Mouse (Mus musculus) lung, postnatal 0 days (tissue): ENCODE results near the gene Gm49342. TPM values are rescaled to one million over a fixed set of nuclear protein-coding genes. Genes with fewer than 3 reads are reported as not detected.
"Not testable (repeated sequence)": the region's sequence is repeated elsewhere in the genome, so short reads cannot be mapped to it uniquely, and the experiment has no call there.

Source experiments
- ATAC-seq: fragments of 200-750 bp; cut with Nextera tagmentation; 2 replicates; pipeline ENCODE4 v1.8.0; 2017; ENCODE audit warnings: moderate library complexity
- DNase-seq: peaks from one replicate; pipeline ENCODE4 v3.0.0-alpha.2; 2016; ENCODE audit warnings: low spot score
- H3K27ac ChIP-seq: fragments of 300-500 bp; sonication (generic); 2 replicates; pipeline ENCODE4 v1.5.1; 2014; ENCODE audit warnings: antibody characterized with exemption, mild to moderate bottlenecking, low read length, mixed read lengths
- H3K27me3 ChIP-seq: fragments of 300-500 bp; sonication (generic); replicated peaks from 2 replicates; pipeline ENCODE4 v1.6.1; 2014; ENCODE audit warnings: low read length, mixed read lengths; ENCODE audit not compliant: insufficient read depth
- H3K36me3 ChIP-seq: fragments of 300-500 bp; sonication (generic); 2 replicates; pipeline ENCODE4 v1.6.1; 2014; ENCODE audit warnings: low read length, mixed read lengths; ENCODE audit not compliant: insufficient read depth
- H3K4me1 ChIP-seq: fragments of 300-500 bp; sonication (generic); 2 replicates; pipeline ENCODE4 v1.6.1; 2014; ENCODE audit warnings: antibody characterized with exemption, low read depth, low read length, mixed read lengths; ENCODE audit not compliant: insufficient read depth
- H3K4me2 ChIP-seq: fragments of 300-500 bp; sonication (generic); replicated peaks from 2 replicates; pipeline ENCODE4 v1.6.1; 2014; ENCODE audit warnings: low read depth, mild to moderate bottlenecking, low read length, moderate library complexity, mixed read lengths
- H3K4me3 ChIP-seq: fragments of 300-500 bp; sonication (generic); 2 replicates; pipeline ENCODE4 v1.5.1; 2014; ENCODE audit warnings: low read depth, low read length
- H3K9ac ChIP-seq: fragments of 300-500 bp; sonication (generic); replicated peaks from 2 replicates; pipeline ENCODE4 v1.6.1; 2014; ENCODE audit warnings: low read depth, mild to moderate bottlenecking
- H3K9me3 ChIP-seq: fragments of 300-500 bp; sonication (generic); 2 replicates; pipeline ENCODE4 v1.6.1; 2016; ENCODE audit warnings: low read length, mixed read lengths
- CTCF ChIP-seq: IDR thresholded peaks from 2 replicates; pipeline ENCODE4 v1.5.1; 2016; ENCODE audit warnings: antibody characterized with exemption, mild to moderate bottlenecking
- EP300 ChIP-seq: IDR thresholded peaks from 2 replicates; pipeline ENCODE4 v1.6.1; 2016; ENCODE audit warnings: antibody characterized with exemption, mild to moderate bottlenecking, control low read depth
- WGBS: fragments of 180-500 bp; shearing (Covaris S2); extraction: QIAGEN DNeasy Blood & Tissue Kit; methylation state at CpG from one replicate; pipeline ENCODE4 v1.1.7; 2014; 5-methylcytosine and 5-hydroxymethylcytosine counted together
- polyA plus RNA-seq: library from polyadenylated mRNA; unstranded; fragments of >200 nt; fragmentation: Nextera tagmentation; extraction: Ambion mirVana; gene quantifications from 2 replicates; pipeline ENCODE4 v1.2.1, GENCODE M21; 2015

Gm49342 gene
- polyA plus RNA-seq, 1 experiment from 2014 or later, result not detected

DNA sequence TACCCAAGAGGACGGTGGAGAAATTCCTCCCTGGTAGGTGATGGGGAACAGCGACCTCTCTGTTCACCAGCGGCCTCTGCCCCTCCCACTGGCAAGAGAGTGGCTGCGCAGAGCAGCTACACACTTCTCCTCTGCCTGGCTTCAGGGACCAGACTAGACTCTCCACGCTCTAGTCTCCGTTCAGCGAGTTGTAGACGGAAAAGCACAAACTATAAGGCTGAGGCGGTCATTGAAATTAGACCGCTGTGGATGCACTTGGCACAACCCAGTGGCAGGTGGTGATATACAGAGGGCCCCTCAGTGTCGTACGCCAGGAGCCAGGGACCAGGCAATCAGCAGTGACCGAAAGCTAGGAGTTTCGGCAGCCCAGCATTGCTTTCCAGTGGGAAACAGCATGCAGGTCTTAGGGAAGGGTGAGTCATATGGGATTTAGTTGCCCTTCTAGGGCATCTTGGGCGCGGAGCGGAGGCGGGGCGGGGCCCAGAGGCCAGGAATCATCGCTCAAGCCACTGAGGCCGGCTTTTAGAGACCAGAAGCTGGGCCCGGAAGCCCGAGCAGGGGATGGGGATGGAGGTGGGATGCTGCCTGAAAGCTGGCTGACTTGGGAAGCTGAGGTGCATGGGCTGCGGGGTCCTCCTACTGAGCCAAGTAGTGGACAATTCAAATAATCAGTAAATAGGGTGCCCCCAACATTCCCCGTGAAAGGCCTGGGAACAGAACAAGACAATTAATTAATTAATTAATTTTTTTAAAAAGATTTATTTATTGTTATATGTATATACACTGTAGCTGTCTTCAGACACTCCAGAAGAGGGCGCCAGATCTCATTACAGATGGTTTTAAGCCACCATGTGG, 40.1 kb upstream of the Gm49342 start:
- H3K36me3 ChIP-seq, result no peaks in the 10 kb centered on the region

DNA sequence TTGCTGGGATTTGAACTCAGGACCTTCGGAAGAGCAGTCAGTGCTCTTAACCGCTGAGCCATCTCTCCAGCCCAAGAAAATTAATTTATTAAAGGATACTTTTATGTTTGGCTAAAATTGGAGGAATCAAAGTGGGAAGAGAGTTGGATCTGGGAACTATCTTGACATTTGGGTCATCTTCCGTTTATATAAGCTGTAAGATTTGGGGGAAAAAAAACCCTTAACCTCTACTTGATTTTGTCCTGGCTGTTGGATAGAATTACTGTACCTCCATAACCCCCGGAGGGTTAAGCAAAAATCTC, 39.5 kb upstream of the Gm49342 start:
- Histone ChIP-seq H3K9me3 (no peaks in the 10 kb centered on the region), H3K4me2 (no peak overlapping the region)
- 87% methylated on average over 4 of the region's 4 CpGs for WGBS

More for the DNA sequence above, 40.1 kb upstream of the Gm49342 start:
- H3K4me3 ChIP-seq, result peak overlapping the region; percentile 24; the same call in 1 of the 2 replicates
- no peaks in the 10 kb centered on the region for H3K27me3 ChIP-seq
- 0 out of 2 replicates have a peak, but pooled peaks cover 5% of the 10 kb centered on the region for H3K4me1 ChIP-seq
- H3K4me2 ChIP-seq, result peak overlapping the region; percentile 57
- no peak overlapping the region for H3K27ac ChIP-seq
- H3K9me3 ChIP-seq, result no peaks in the 10 kb centered on the region
- ATAC-seq (peak; percentile 82), DNase-seq (peak; percentile 70)
- WGBS, result 7% methylated on average over 26 of the region's 26 CpGs
- TF ChIP-seq CTCF, result peak; percentile 74
- no peak for TF ChIP-seq EP300
- 0 out of 2 replicates have a peak overlapping the region, but pooled peaks have one; percentile 29 for H3K9ac ChIP-seq

DNA sequence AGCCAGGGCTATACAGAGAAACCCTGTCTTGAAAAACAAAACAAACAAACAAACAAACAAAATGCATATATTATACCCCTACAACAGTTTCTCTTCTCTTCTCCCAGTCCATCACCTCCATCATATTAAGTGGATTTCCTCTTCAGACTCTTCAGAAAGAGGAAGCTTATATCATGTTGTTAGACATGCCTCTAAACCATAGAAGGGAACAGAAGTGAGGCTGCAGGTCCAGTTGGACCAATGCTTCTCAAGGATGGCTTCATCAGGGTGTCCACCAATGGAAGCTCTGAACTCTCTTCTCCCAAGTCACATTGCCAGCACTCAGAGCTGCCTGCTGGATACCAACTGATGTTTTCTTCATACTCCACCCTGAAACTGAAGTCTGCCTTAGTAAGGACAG, 39.0 kb upstream of the Gm49342 start:
- H3K36me3 ChIP-seq, H3K4me1 ChIP-seq, H3K9me3 ChIP-seq, DNase-seq, H3K9ac ChIP-seq, H3K4me3 ChIP-seq, H3K27me3 ChIP-seq, ATAC-seq, H3K27ac ChIP-seq, H3K4me2 ChIP-seq: not testable (repeated sequence)

More for the DNA sequence above, 39.5 kb upstream of the Gm49342 start:
- H3K4me3 ChIP-seq, result no peak overlapping the region
- H3K27me3 ChIP-seq, result no peaks in the 10 kb centered on the region
- H3K9ac ChIP-seq, result no peak overlapping the region
- no peak for TF ChIP-seq CTCF
- no peak for TF ChIP-seq EP300
- H3K4me1 ChIP-seq, result 0 out of 2 replicates have a peak, but pooled peaks cover 5% of the 10 kb centered on the region
- DNase-seq (no peak), ATAC-seq (no peak)
- no peak overlapping the region for H3K27ac ChIP-seq
- no peaks in the 10 kb centered on the region for H3K36me3 ChIP-seq

DNA sequence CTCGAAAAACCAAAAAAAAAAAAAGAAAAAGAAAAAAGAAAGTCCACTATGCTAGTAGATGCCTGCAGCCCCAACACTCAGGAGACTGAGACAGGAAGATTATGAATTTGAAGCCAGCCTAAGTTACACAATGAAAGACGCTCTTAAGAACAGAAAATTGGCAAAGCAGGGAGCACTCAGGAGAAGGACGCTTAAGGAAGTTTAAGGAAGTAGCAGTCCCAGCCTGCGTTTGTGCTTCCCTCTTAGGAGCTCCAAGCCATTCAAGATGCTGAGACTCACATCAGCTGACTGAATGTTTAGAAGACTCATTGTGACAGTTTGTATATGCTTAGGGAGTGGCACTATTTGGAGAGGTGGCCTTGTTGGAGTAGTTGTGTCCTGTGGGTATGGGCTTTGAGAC, 36.2 kb upstream of the Gm49342 start:
- no peak overlapping the region for H3K4me3 ChIP-seq
- ATAC-seq (peak; percentile 64), DNase-seq (peak; percentile 61)
- H3K9ac ChIP-seq, result no peak overlapping the region
- no peaks in the 10 kb centered on the region for H3K27me3 ChIP-seq
- H3K4me2 ChIP-seq, result no peak overlapping the region
- H3K4me1 ChIP-seq, result 0 out of 2 replicates have a peak, but pooled peaks cover 5% of the 10 kb centered on the region
- H3K9me3 ChIP-seq, result no peaks in the 10 kb centered on the region
- TF ChIP-seq EP300 (no peak), CTCF (no peak)
- H3K36me3 ChIP-seq, result peaks cover 4% of the 10 kb centered on the region; the same call in 1 of the 2 replicates
- H3K27ac ChIP-seq, result no peak overlapping the region
- WGBS, result 43% methylated on average over 4 of the region's 4 CpGs

DNA sequence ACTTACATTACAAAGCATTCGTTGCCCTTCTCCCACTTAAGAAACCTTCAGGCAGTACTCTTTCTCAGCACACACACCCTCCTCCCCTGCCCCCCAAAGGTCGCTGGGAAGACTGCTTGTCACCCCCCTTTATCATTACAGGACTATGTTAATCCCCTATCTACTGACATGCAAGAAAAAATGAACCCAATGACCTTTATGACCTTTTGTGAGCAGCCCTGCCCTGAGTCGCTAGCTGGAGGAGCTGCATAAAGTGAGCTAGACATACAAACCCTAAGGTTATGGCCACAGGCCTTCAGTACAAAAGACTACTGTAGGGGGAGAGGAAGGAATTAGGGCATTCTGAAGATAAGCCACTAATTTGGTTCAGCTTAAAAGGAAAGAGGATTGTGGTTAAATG, 33.0 kb upstream of the Gm49342 start:
- WGBS, result 51% methylated on average over 3 of the region's 3 CpGs
- no peak overlapping the region for H3K4me2 ChIP-seq
- no peaks in the 10 kb centered on the region for H3K4me1 ChIP-seq
- no peak overlapping the region for H3K9ac ChIP-seq
- DNase-seq (no peak), ATAC-seq (no peak)
- H3K27me3 ChIP-seq, result no peaks in the 10 kb centered on the region
- peaks cover 11% of the 10 kb centered on the region for H3K36me3 ChIP-seq
- H3K9me3 ChIP-seq, result no peaks in the 10 kb centered on the region
- H3K4me3 ChIP-seq, result no peak overlapping the region
- TF ChIP-seq EP300 (no peak), CTCF (no peak)
- no peak overlapping the region for H3K27ac ChIP-seq

DNA sequence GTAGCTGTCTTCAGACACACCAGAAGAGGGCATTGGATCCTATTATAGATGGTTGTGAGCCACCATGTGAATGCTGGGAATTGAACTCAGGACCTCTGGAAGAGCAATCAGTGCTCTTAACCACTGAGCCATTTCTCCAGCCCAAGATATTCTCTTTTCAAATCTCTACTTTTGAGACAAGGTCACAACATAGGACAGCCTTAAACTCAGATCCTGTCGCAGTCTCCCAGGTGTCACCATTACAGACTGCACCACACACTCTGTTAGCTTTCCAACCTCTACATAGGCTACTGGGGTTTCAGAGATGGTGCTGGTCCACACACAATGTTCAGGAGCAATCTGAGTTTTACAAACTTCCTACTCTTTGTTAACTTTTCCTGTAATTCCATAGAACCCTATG, 20.9 kb upstream of the Gm49342 start:
- Histone ChIP-seq H3K4me2 (peak overlapping the region; percentile 71), H3K36me3 (peaks cover 14% of the 10 kb centered on the region; the same call in 1 of the 2 replicates), H3K4me3 (peak overlapping the region; percentile 56), H3K9ac (peak overlapping the region; percentile 59; the same call in 1 of the 2 replicates)
- not testable (repeated sequence) for H3K4me1 ChIP-seq, H3K27me3 ChIP-seq, ATAC-seq, H3K27ac ChIP-seq, DNase-seq, H3K9me3 ChIP-seq
- 58% methylated on average over 1 of the region's 1 CpGs for WGBS
